Mouse (Mus musculus) urinary bladder, adult 18-20 months (tissue): Measurements from ENCODE around the gene Pcnp.

ENCODE experiments used
- DNase-seq, 2 experiments: peaks; one replicate each; pipeline ENCODE4 v3.0.0; 2022; ENCODE audit warnings: low spot score in 2 of 2, mixed read lengths in 2 of 2

The Pcnp gene

GRCm38 (mm10) chr16:56036501-56036900 is 7.0 kb upstream of the Pcnp start:
- no peak for DNase-seq

GRCm38 (mm10) chr16:56034566-56034965 is 5.0 kb upstream of the Pcnp start:
- DNase-seq = no peak

GRCm38 (mm10) chr16:56028722-56029551 is 602 bp downstream of the Pcnp start:
- no peak for DNase-seq

GRCm38 (mm10) chr16:56027854-56028629 is 1.5 kb downstream of the Pcnp start:
- no peak for DNase-seq

GRCm38 (mm10) chr16:56019660-56020059 is 9.9 kb downstream of the Pcnp start:
- no peak for DNase-seq

- no peak for DNase-seq
These were observed 15.5 kb downstream of the Pcnp start for GRCm38 (mm10) chr16:56014076-56014475.

GRCm38 (mm10) chr16:56012789-56013743 is 16.5 kb downstream of the Pcnp start:
- no peak for DNase-seq

- no peak for DNase-seq
These were observed 20.7 kb downstream of the Pcnp start for GRCm38 (mm10) chr16:56008862-56009261.

GRCm38 (mm10) chr16:56006798-56007197 is 22.7 kb downstream of the Pcnp start:
- no peak for DNase-seq

GRCm38 (mm10) chr16:55994235-55994634 is 35.3 kb downstream of the Pcnp start:
- DNase-seq = no peak

- no peak for DNase-seq
These were observed 39.2 kb downstream of the Pcnp start for GRCm38 (mm10) chr16:55990311-55990710.

- DNase-seq = no peak
These were observed 43.5 kb downstream of the Pcnp start for GRCm38 (mm10) chr16:55986001-55986400.

- DNase-seq = peak; percentile 30 to 52
These were observed 54.6 kb downstream of the Pcnp start for GRCm38 (mm10) chr16:55974903-55975285.

- peak; percentile 85 to 91 for DNase-seq
These were observed 55.2 kb downstream of the Pcnp start for GRCm38 (mm10) chr16:55974256-55974902.

GRCm38 (mm10) chr16:55973431-55974255 is 55.9 kb downstream of the Pcnp start, which contains the start of gene Zbtb11:
Zbtb11 (plus strand) TSS chr16:55973883.
- DNase-seq = peak; percentile 97 to 98

- no peak for DNase-seq
These were observed 56.8 kb downstream of the Pcnp start for GRCm38 (mm10) chr16:55972626-55973201.

GRCm38 (mm10) chr16:55971735-55972615 is 57.6 kb downstream of the Pcnp start:
- DNase-seq = no peak

GRCm38 (mm10) chr16:55970416-55970815 is 59.1 kb downstream of the Pcnp start:
- DNase-seq = no peak

GRCm38 (mm10) chr16:55969147-55969546 is 60.4 kb downstream of the Pcnp start:
- no peak for DNase-seq
